Mouse (Mus musculus) spleen, postnatal 14 days (tissue): Measurements from ENCODE around the gene Olfr98.
"Not testable (repeated sequence)": the region's sequence is repeated elsewhere in the genome, so short reads cannot be mapped to it uniquely, and the experiment has no call there.

ENCODE experiments used
- DNase-seq, 2 experiments: peaks; one replicate each; pipeline ENCODE4 v3.0.0; 2021 to 2022; ENCODE audit warnings: low spot score in 2 of 2

The Olfr98 gene

GRCm38 (mm10) chr17:37263626-37264025 lies at the start of gene Olfr98:
Gene Olfr98 (minus strand): TSS chr17:37263749.
- DNase-seq, result no peak

DNA sequence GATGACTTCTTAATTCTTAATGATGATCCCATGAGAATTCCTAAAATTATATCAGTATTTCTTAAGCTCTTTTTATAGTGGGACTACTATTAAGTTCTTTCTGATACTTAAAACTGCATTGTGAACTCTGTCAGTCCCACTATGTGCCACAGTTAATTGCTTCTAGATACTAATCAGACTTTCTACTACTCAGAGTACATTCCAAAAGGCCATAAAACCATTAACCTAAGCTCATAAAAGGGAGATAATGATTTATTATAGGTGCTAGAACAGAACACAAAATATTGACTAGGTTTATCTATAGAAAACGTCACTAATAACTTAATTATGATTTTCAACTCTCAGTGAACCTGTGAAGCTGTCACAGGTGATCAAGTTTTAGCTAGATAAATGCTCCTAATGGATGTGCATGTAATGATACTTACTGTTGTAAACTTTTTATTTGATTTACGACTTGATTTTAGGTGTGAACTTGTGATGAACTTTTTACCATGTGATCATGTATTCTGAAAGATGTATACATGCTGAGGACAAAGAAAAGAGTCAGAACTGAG lies 46.7 kb upstream of the Olfr98 start:
- no peak for DNase-seq

DNA sequence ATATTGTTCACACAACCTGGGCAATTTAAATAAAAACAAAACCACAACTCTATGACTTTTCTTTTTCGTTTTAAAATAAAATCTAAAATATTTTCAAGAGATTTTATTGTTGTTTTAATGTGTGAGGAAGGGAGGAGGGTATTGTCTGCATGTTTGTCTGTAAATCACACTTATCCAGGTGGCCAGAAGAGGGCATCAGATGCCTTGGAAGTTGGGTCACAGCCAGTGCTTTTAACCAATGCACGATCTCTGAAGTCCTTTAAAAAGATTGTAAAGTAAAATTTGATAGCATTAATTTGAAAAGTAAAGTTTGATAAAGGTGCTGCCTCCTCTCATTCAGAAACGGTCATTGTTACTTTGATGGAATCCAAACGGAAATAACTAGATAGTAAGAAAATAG lies 44.9 kb upstream of the Olfr98 start:
- no peak for DNase-seq

DNA sequence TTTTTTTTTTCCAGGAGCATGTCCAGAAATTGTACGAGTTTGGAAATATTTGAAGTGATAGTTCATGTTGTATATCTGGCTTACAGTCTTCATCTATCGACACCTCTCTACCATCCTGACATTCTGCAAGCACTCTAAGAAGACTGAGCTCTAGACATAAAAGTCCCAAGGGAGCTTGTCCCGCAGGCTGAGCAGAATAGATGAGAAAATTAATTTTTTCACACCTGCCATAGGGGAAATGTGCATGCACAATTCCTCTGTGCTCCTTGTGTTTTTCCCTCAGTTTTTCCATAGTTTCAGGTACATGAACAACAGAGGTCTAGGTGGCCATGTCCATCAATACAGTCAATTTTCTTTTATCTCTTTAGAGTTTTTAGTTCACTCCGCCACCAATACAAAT lies 40.7 kb upstream of the Olfr98 start, which contains the start of gene Olfr101:
Olfr101 (minus strand) TSS at position 101 of the 400 bp plus-strand sequence.
- no peak for DNase-seq

- no peak for DNase-seq
Observed at GRCm38 (mm10) chr17:37283360-37283759, 19.8 kb upstream of the Olfr98 start, which contains the start of gene Olfr99. Gene Olfr99 (minus strand): TSS chr17:37283460.

- no peak for DNase-seq
Observed at GRCm38 (mm10) chr17:37280331-37280730, 16.8 kb upstream of the Olfr98 start.

DNA sequence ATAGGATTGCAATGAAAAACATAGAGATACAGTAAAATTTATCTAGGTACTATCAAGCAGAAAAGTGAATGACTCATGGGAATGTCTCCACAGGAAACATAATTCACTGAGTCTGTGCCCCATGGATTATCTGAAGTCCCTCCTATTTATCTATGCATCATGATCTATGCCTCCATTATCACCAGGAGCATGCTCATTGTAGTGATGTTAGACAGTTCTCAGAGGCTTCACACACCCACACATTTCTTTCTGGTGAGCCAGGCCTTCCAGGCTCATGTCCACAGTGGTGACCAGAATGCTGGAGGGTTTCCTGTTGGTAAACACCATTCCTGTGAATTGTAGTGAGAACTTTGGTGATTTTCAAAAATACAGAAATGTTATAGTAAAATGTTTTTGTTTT lies 13.0 kb upstream of the Olfr98 start:
- DNase-seq, result no peak

- no peak for DNase-seq
Observed at GRCm38 (mm10) chr17:37275626-37276248, 12.2 kb upstream of the Olfr98 start.

GRCm38 (mm10) chr17:37270702-37271092 lies 7.1 kb upstream of the Olfr98 start:
- DNase-seq, result peak; percentile 11 to 39

- peak; percentile 70 to 86 for DNase-seq
Observed at GRCm38 (mm10) chr17:37270058-37270701, 6.6 kb upstream of the Olfr98 start, which contains the start of gene H2-M3. Gene H2-M3 (plus strand): TSS chr17:37270220.

DNA sequence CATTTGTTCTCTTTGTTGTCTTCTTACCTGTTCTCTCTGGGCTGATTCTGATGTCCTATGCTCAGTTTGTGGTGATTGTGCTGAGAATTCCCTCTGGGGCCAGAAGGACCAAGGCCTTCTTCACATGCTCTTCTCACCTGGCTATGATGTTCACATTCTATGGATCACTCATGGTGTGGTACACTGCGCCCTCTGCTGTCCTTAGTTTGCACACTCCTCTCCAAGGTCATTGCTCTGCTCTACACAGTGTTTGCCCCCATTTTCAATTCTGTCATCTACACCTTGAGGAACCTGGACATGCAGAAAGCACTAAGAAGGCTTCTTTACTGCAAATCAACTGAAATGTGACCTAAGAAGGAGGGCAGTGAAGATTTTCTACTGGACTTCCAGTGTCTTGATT lies 13.0 kb downstream of the Olfr98 start:
- no peak for DNase-seq

- no peak for DNase-seq
Observed at GRCm38 (mm10) chr17:37249460-37249859, 14.1 kb downstream of the Olfr98 start.

DNA sequence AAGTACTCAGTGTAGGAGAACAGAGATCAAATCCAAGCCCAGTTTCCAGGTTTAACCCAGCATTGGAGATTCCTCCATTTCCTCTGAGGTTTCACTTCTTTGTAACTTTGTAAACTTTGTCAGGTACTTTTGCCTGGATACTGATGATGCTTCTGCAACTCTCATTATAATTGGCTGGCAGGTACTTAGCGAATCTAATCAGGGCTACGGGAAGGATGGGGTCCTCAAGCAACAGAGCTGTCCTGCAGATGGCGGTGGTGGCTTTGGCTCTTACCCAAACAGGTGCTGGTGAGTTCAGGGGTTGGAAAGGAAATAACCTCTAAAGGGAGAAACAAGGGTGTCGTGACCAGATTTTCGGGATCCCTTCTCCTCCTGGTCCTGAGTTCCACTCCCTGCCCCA lies 16.8 kb downstream of the Olfr98 start:
- DNase-seq, result peak in 1 of 2 experiments; percentile 22

DNA sequence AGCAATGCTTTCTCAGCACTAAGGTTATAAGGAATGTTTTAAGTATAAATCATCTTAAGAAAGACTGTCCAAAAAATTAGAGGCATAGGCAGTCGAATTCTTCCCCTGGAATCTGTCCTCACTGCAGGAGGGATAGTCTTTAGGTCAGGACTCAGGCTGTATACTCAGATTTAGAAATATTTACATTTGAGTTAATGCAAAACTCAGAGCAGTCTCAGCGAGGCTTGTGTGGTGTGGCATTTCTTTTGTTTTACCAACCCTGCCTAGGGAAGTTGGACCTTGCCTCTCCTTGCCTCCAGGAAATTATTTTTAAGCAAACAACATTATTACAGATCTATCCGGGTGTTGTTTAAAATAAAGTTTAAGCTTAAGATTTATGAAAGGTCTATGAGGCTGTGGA lies 21.4 kb downstream of the Olfr98 start:
- no peak for DNase-seq

- DNase-seq, result not testable (repeated sequence)
Observed at GRCm38 (mm10) chr17:37237230-37237629, 26.3 kb downstream of the Olfr98 start, which contains the start of gene Olfr97. Gene Olfr97 (minus strand): TSS chr17:37237330.

DNA sequence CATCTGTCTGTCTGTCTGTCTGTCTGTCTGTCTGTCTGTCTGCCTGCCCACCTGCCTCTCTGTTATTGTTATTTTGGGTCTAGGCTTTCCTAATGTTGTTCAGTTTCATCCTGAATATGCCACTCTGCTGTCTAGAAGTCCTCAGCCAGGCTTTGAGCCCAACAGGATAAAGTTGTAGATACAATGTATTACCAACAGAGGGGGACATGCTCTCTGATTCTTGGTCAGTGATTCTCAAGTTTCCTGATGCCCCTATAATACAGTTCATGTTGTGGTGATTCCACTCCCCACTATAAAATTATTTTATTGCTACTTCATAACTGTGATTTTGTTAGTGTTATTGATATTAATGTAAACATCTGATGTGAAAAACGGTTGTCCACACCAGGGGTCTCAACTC lies 41.7 kb downstream of the Olfr98 start:
- DNase-seq, result no peak

GRCm38 (mm10) chr17:37219846-37220245 lies 43.7 kb downstream of the Olfr98 start, which contains the start of gene Olfr96:
Gene Olfr96 (plus strand): TSS chr17:37220146.
- no peak for DNase-seq

DNA sequence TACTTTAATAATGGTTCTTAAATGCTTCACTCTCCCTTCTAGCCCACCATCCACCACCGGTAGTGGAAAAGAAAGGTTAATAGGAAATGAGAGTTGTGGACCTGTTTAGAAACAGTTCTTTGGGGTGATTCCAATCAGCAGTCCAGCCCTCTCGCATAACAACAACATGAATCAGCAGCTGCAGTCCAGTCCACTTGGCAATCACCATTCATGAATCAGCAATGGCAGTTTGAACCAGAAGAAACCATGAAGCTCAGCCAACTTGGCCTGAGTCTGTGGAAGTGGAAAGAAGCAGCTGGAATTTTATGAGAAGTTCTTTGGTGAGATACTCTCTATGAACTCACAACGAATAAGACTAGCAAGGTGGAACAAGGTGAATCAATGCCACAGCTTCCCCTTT lies 45.1 kb downstream of the Olfr98 start:
- no peak for DNase-seq

DNA sequence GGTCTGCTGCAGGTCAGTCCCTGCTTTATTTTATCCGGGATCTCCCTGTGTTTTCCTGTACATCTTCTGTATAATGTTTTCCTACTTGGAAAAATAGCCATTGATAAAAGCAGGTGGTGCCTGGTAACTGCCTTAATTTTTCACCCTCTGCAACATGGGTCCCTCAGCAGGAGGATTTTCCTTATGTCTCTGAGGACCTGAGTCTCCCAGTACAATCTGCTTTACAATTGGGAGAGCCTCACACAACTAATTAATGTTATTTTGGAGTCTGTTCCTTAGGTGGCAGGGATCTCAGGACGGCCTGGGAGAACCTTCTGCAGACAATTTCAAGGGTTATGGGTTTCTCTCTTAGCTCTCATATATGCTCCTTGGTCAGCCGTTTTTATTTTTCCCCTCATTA lies 50.5 kb downstream of the Olfr98 start, which contains the start of gene Olfr95:
Olfr95 (minus strand) TSS at position 101 of the 400 bp plus-strand sequence.
- no peak for DNase-seq
